Mouse (Mus musculus) megakaryocyte progenitor cell, adult 5-6 weeks (primary cell): ENCODE data around the gene Vps8. TPM values are rescaled to one million over a fixed set of nuclear protein-coding genes. Genes with fewer than 3 reads are reported as not detected.
"Not testable (repeated sequence)": the region's sequence is repeated elsewhere in the genome, so short reads cannot be mapped to it uniquely, and the experiment has no call there.

ENCODE experiments used
- ATAC-seq: replicated peaks from 2 replicates; pipeline ENCODE4 v1.8.0; 2016; ENCODE audit warnings: mild to moderate bottlenecking, moderate TSS enrichment, inconsistent platforms; ENCODE audit not compliant: poor library complexity
- total RNA-seq, 2 experiments: library from RNA; stranded (forward) in 1 of 2; stranded (reverse) in 1 of 2; fragments of 157-497, 149-512 nt in 1 of 2; fragments of 200-1000 nt in 1 of 2; gene quantifications; 2 replicates each; pipeline versions ENCODE4 v1.2.3 to v1.2.4; 2015 to 2017

Gene Vps8
- total RNA-seq, 2 experiments from 2014 or later = 26.9 to 33.0 TPM

DNA sequence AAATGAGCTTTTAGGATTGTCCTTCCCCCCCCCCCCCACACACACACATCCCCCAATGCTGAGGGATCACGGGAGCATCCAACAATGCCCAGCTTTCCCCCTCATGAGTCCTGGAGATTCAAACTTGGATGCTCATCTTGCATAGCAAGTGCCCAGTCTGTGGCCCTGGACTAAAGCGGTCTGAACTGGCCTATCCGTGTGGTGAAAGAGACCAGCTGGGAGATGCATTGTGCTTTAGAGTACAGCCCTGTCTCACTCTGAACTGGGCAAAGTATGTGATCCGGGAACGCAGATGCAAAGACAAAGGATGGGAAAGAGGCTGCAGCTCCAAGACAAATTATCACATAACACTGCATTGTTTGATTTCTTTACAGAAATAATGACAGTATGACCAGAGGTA, 231.5 kb downstream of the Vps8 start:
- no peak for ATAC-seq

- ATAC-seq = no peak
These were observed 232.4 kb downstream of the Vps8 start for GRCm38 (mm10) chr16:21655291-21655690.

DNA sequence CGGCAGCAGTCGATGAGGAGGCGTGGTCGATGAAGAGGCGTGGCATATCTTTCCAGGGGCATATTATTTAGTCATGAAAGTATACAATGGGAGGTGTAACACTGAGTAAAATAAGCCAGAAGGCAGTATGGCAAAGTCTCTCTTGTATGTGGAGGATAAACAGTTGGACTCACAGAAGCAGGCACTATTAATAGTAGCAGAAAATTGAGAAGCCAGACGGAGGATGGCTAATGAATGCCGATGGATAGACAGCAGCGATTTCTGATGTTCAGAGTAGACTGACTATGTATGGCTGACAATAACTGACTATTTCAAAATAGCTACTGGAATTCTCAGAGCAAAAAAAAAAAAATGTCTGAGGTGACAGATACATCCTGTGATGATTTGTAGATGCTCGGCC, 233.0 kb downstream of the Vps8 start:
- no peak for ATAC-seq

DNA sequence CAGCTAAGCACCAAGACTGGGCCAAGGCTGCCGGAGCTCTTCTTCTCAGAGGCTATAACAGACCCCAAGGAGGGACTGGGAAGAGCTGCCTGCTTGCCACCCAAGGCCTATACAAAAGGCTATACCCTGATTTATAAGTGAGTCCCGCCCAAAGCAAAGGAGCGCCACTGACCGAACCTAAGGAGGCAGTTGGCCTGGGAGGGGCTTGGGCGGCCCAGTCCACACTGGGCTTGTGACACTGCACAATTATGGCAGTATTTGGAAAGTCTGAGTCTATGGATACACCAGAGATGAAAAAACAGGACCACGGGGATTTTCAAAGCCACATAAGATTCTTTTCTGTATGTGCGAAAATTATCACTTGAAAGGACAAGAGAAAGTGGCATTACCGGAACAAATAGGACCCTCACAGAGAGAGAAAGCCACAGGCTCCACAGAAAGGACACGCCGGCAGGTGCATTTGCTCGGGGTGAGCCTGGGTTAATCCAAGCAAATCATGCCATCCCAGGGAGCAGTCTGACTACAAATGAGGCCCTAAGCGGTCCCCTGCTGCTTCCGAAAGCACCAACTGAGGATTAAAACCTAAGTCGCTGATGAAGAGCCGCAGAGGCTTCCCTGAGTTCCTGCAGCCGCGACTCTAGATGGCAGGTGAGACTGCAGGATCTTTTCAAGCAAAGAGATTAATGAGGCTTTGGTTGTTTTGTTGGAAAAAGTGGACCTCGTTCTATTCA, 241.9 kb downstream of the Vps8 start:
- ATAC-seq = no peak

DNA sequence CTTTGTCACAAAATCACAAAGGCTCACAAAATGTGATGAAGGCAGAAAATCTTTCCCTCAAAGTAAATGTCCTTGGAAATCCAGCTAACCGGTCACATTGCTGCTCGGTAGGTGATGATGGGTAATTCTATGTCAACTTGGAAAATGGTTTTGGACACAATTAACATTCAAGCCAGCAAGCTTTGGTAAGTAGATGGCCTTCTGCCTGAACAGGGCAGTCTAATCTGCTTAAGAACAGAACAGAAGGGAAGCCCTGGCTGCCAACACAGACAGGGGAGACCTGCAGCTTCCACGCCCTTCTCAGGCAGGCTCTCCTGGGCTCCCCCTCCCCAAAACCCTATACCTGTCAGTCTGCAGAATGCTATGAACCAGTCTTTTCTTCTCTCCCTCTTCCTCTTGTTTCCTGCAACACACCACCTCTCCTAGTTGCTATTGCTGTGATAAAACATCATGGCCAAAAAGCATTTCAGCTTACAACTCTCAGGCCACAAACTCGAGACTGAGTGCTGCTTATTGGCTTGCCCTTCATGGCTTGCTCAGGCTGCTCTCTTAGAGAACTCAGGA, 242.6 kb downstream of the Vps8 start:
- ATAC-seq = no peak

- ATAC-seq = no peak
These were observed 249.0 kb downstream of the Vps8 start for GRCm38 (mm10) chr16:21671878-21672277.

DNA sequence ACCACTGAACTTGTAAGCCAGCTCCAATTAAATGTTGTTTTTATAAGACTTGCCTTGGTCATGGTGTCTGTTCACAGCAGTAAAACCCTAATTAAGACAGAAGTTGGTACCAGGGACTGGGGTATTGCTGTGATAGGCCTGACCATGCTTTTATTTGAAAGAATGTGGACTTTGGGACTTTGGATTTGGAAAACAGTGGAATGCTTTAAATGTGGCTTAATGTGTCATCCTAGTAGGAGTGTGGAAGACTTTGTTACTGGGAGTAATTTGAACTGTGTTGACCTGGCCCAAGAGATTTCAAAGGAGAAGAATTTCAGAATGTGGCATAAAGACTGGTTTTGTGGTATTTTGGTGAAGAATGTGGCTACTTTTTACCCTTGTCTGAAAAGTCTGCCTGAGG, 250.1 kb downstream of the Vps8 start:
- not testable (repeated sequence) for ATAC-seq

DNA sequence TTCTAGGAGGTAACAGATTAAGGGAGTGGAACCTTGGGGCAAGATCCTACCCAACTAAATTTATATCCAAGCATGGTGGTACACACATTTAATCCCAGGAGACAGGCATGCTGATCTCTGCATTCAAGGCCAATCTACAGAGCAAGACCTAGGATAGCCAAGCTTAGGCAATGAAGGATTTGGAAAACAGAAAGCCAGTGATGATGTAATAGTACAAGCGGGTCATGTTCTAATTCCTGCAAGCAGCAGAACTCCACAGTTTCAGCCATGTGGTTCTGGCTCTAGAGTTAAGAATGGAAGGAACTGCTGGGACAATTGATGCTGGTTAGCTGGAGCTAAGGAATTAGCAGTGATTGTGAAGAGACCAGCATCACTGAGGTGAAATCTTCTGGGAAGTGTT, 250.7 kb downstream of the Vps8 start:
- not testable (repeated sequence) for ATAC-seq

- no peak for ATAC-seq
These were observed 253.9 kb downstream of the Vps8 start for GRCm38 (mm10) chr16:21676791-21677190.

GRCm38 (mm10) chr16:21687406-21687805, 264.5 kb downstream of the Vps8 start:
- ATAC-seq = no peak

GRCm38 (mm10) chr16:21689141-21689540, 266.2 kb downstream of the Vps8 start:
- peak; percentile 77 for ATAC-seq

GRCm38 (mm10) chr16:21690216-21690755, 267.4 kb downstream of the Vps8 start:
- no peak for ATAC-seq

GRCm38 (mm10) chr16:21693981-21694462, 271.1 kb downstream of the Vps8 start:
- peak; percentile 49 for ATAC-seq

Other genes starting within 250 kb of the Vps8 start
- not detected in 2 replicates for gene Ephb3, start 218.4 kb upstream of the Vps8 start, total RNA-seq (2015)
- not detected in 2 replicates for gene Ephb3, start 218.4 kb upstream of the Vps8 start, total RNA-seq (2017)